Mouse (Mus musculus) cerebellum, adult (tissue): ENCODE results near the gene Pld1.

Experiments
- ATAC-seq: cut with Nextera tagmentation; 2 replicates; pipeline ENCODE4 v1.9.2; 2017; ENCODE audit warnings: mild to moderate bottlenecking, moderate library complexity, mixed read lengths; ENCODE audit not compliant: insufficient number of reproducible peaks, low FRiP score, low TSS enrichment

Pld1 gene

DNA sequence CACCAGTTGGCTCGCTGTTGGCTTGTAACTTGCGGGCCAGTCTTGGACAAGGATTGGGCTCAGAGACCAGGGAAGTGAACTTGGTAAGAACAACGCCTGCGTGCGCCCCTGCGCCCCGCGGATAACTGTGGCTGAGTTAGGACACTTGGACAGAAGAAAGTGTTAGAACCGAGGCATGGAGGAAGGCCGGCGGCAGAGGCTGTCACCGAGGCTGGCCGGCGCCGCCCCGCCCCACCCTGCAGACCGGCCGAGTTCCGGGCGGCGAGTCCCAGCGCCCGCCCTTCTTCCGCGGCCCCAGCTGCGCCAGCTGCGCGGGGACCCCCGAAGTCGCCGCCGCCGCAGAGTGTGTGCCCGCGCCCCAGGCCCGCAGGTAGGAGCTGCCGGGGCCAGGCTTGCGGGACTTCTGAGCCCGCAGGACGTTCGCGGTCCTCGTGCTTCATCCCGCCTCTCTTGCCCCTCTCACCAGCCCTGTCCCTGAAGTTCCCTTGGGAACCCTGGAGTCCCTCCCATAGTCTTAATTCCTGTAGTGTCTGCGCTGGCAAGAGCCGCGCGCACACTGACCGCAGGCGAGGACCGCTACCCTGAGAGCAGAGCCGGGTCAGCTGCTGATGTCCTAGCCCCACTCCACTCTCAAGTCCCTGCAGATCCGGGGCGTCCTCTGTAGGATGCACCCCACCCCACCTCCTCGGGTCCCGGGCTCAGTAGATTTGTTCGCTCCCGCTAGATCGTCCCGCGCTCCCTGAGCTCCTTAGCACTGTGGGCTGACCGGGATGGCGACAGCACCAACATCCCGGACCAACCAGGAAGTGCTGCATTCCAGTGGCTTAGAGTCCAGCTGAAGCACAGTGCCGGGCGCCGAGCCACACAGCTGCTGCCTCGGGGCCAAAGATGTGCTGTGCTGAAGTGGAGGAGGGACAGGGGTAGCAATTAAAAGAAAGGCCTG lies at the start of gene Pld1:
Gene Pld1 (plus strand): TSS at position 315 of the 943 bp plus-strand sequence.
- peak; percentile 39; the same call in 1 of the 2 replicates for ATAC-seq

DNA sequence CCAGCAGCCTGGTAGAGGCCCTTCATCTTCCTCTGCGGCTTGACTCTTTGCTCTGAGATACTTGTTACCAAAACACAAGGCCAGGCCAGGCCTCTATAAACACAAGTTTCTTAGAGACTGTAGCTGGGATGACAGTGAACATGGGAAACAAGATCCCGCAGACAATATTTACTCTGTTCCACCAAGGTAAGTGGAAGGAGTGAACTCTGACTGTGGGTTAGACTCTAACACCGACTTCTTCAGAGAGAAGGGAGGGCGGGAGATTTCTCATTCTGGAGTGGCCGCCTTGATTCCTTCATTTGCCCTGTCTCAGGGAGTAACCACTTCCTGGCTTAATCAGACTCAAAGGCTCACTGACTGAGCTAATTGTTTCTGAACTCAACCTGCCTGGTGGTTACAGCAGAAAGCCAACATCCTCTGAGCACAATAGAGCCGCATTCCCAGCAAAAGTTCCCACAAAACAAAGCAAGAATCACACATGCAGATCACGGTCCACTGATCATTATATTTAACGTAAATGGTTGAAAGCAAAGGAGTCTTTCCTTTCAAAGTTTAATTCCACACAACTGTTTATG lies 42.1 kb upstream of the Pld1 start, which contains the start of gene Tmem212:
Gene Tmem212 (minus strand): TSS at position 51 of the 575 bp plus-strand sequence.
- ATAC-seq = no peak

DNA sequence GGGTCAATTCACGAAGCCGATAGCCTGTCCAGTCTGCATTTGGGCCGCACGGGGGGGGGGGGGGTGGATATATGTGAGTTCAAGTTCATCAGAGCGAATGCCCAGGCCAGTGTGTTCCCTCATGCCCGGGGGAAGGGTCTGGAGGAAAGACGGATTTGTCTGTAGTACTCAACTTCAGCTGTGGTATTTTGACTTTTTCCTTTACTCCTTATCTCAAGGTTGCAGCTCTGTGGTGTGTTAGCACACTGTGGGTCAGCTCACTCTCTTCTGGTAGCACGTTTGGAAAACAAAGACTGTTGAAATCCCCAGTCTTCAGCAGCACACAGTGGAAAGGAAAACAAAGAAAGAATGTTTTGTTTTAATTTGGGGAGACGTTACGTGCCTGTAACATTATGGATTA lies 40.3 kb upstream of the Pld1 start:
- ATAC-seq = no peak

DNA sequence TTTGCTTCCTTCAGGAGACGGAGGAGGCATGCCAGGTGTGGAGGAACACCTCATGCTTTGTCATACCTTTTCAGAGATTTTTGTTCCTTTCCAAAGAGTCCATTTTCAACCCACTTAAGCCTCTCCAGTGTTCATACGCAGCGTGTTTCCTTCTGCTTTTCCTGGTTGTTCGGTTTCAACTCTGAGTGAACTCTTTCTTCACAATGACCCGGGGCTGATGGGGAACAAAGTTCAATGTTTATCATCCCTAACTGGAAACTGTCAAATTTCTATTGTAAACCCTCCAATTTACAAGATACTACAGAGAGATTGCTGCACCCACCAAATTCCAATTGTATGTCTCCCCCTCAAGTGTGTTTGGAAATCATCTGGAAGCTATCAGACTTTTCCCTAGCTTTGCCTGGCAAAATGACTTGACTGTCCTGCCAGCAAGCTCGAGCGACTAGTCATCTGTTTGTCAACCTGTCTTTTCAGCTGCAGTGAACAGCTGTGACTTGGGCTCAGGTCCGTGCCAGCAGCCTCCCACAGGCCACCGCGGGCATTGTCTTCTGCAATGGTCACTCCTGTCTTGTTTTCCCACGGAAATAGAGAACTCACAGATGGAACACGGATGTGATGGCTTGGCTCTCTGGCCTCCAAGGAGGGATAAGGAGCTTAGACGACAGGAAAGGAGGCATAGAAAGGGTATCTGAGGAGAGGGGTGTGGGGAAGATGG lies 39.3 kb upstream of the Pld1 start:
- no peak for ATAC-seq

DNA sequence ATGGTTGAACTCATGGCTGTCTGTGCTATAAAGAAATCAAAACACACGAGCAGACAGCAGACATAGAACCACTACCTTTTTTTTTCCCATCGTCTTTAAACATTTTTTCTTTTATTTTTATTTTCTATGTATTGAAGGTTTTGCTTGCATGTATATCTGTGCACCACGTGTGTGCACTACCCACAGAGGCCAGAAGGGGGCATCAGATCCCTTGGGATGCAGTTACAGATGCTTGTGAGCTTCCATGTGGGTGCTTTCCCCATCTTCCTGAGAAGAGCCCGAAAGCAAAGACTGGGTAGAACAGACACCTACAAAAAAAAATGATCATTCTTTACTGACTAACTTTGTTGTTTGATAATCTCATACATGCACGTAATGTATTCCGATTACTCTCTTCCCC lies 36.6 kb upstream of the Pld1 start:
- ATAC-seq = no peak

DNA sequence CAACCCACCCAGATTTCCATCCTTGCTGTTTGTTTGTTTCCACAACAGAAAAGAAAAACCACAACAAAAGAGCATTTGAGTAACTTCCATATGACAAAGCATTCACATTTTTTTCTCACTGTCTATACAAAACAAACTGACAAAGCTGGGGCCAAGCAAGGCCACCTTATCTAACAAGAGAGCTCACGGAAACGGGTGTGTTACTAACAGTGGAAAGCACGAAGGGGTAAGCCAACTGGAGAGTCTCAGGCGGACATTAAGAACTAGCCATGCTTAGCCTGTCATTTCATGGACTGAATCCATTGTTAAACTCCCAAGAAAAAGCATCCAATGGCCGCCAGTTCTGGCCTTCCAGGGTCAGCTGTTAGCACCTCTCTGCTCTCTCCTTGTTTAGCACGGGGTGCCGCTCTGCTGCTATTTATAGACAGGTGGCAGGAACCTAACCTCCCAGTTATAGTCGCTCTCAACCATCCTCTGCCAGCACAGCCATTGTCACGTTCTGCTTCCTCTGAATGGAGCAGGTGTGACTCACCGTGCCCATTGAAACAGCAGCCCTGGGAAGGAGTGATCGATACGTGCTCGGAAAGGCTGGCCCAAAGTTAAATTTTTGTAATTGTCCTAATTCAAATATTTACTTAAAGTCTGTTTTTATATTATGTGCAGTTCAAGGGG lies 33.7 kb upstream of the Pld1 start:
- no peak for ATAC-seq

DNA sequence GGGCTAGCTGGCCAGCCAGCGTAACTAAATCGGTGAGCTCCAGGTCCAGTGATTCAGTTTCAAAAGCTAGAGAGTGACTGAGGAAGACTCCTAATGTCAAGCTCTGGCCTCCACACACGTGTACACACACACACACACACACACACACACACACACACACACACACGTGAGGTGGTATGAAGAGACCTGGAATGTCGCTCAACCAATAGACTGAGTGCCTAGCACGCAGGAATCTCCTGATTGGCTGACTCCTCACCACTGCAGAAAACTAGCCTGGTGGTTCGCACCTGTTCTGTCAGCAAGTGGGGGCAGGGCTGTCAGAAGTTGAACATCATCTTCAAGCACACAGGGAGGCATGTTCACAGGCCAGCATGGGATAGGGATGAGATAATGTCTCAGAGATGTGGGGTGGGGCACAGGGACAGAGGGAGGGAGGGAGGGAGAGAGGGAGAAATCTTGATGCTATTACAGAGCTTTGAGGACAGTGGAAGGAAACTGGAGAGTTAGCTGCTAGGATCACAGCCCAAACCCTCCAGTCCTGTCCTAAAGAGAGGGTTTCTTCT lies 31.8 kb upstream of the Pld1 start:
- ATAC-seq = no peak

DNA sequence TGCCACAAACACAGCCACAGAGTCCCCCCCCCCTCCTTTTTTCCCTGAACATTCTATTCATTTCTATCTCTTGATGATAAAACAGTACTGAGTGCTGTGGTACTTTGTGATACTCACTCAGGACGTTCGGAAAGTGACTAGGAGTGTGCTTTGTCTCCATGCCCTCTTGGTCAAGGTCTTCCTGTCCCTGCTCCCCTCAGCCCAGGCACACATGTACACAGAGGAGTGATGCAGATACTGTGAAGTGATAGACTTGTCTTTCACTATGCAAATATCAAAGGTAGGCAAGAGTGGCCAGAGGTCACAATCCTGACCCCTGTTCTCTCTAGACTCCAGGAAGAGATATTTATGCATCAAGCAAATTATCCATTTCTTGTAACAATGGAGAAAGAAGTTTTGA lies 31.2 kb upstream of the Pld1 start:
- no peak for ATAC-seq

DNA sequence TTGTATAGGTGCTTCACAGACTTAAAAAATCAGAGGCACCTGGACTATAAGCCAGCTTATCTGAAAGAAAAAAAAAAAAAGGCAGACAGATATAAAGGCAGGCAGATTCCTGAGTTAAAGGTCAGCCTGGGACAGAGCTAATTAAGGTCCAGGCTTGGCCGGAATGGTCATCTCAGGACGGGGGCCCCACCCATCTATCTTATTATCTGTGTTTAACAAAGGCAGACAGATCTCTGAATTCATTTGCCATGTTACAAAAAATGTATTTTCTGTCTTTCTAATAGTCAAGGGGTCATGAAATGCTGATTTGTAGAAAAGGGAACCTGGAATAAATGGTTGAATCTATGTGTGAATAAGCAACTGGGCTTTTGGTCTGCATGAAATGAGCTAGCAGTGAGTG lies 30.2 kb upstream of the Pld1 start:
- ATAC-seq = no peak

DNA sequence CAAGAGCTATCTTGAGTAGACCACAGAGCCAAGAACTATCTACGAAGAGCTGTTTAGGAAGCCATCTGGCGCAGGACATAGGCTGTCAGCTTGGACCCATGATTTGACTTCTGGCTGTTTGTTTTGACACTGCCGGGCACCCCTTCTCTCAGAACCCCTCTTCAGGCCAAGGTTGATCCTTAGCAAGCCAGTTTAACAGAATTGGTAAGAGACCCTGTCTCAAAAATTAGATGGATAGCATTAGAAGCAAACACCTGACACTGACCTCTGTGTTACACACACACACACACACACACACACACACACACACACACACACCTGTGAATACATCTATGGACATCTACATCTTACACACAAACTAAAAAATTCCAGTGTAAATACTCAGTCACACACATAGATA lies 29.5 kb upstream of the Pld1 start:
- no peak for ATAC-seq

DNA sequence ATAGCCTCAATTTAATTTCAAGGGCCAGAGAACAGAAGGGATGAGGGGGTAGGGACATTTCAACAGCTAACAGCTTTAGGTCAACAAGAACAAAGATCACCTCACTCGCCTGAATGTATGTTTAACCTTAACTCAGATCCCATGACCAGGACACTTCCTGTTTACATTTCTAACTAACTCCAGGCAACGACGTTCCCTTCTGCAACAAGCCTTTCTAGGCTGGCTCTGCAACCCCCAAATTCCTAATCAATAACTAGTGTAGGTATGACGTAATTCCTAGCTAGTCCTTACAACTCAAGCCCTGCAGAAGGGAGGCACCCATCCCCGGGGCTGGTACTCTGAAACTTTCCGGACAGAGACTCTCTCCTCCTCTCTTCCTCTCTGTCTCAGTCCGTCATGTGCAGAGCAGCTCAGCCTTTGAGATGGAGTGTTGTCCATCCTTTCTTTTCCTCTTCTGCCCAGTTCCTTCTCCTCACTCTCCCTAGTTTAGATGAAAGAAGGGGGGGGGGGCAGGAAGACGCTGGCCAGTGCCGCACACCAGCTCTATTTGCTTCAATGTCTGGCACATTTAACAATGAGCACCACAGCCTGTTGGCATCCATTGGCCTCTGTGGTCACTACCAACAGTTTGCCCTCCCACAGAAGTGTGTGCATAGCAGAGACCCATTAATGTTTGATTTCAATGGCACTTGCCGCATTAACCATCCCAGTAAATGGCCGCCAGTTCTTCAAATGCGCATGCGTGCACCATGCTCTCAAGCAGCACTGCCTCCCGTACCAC lies 19.6 kb upstream of the Pld1 start:
- no peak for ATAC-seq

DNA sequence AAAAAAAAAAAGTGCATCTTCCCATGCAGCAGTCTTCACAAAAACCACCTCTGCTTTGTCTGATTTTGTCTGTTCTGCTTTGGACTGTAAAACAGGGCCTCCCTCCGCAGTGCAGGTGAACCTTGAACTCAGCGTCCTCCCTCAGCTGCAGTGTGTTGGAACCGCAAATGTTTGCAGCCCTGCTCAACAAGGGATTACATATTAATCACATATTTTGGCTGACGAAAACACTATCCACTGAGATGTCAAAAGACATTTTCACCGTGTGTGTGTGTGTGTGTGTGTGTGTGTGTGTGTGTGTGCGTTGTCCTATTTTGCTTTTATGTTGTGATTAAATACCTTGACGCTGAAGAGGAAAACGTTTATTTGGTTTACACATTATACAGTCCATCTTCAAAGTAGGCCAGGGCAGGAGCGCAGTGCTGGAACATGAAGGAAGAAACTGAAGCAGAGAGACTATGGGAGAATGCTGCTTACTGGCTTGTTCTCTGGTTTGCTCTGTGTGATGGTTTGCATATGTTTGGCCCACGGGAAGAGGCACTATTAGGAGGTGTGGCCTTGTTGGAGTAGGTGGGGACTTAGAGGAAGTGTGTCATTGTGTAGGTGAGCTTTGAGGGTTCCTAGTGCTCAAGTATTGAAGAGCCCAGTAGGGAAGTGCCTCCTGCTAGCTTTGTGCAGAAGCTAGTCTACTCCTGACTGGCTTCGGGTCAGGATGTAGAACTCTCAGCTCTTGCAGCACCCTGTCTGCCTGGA lies 17.1 kb upstream of the Pld1 start:
- ATAC-seq = no peak

DNA sequence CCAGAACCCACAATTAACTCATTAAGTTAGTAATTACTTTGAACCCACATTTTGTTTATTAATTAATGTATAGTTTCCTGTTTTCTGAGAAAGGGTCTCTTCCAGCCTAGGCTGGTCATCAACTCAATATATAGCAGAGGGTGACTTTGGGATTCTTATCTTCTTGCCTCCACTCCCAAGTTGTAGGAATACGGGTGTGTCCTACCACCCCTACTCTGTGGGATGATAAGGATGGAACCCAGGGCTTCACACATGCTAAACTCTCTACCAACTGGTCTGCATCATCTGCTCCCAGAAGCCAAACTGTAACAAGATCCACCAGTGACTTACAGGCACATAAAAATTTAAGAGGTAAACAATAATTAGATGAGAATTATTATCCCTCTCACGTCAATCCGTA lies 14.5 kb upstream of the Pld1 start:
- no peak for ATAC-seq

DNA sequence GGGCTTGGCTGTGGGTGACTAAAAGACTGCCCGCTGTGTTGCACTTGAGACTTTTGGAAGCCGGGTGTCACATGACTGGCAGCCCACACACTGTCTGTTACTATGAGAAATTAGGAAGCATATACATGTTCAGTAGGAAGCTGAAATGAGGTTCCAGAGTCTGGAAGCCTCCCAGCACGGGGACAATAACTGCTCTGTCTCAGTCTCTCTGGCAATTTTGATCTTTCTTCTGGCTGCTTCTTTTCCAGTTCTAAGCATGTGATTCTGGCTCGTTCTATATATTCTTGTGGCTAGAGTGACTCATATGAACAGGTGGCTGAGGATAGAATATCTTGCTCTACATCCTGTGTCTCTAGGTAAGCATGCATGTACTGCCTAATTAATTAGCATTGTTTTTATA lies 9.3 kb upstream of the Pld1 start:
- no peak for ATAC-seq

DNA sequence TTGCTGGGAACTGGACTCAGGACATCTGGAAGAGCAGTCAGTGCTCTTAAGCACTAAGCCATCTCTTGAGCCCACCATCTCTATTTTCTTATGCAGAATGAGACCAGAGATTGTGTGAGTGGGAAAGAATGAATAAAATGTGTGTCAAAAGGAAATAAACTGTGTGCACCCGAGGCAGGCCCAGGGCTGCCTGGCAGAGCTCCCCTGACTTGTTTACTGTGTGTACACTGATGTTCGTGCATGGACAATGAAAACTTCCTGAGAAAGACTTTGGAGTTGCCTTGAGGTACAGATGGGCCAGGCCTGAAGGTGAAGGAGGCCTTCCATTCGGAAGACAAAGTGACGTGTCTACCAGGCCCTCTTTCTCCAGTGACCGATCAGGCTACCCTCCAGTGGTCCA lies 6.1 kb upstream of the Pld1 start:
- no peak for ATAC-seq

DNA sequence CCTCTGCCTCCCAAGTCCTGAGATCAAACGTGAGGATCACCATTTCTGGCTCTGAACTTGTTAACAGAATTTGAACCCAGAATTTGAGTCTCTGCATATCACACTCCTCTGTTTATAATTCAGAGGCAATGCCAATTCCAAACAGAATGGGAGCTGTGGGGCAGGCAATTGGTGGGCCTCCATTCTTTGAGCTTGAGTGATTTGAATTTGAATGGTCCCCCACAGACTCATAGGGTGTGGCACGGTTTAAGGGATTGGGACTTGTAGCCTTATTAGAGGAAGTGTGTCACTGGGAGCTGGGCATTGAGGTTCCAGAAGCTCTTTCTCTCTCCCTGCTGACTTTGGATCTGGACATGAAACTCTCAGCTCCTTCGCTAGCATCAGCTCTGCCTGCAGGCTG lies 2.9 kb upstream of the Pld1 start:
- no peak for ATAC-seq

DNA sequence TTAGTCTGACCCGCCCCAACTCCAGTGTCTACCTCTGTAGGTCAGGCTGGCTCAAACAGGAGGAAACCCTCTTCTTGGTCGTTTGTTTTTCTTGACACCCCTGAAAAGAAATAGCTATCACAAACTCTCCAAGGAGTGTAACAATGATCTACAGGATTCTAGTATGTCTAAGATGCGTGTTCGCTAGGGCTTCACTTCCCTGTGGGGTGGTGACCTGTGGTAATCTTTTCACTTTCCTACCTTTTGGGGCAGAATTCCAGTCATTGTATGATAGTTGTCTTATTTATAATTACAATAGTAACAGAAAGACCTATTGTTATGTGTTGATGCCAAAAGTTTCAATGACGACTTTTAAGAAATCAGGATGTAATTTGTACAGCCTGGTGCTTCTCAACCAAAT lies 1.8 kb upstream of the Pld1 start:
- ATAC-seq = no peak

DNA sequence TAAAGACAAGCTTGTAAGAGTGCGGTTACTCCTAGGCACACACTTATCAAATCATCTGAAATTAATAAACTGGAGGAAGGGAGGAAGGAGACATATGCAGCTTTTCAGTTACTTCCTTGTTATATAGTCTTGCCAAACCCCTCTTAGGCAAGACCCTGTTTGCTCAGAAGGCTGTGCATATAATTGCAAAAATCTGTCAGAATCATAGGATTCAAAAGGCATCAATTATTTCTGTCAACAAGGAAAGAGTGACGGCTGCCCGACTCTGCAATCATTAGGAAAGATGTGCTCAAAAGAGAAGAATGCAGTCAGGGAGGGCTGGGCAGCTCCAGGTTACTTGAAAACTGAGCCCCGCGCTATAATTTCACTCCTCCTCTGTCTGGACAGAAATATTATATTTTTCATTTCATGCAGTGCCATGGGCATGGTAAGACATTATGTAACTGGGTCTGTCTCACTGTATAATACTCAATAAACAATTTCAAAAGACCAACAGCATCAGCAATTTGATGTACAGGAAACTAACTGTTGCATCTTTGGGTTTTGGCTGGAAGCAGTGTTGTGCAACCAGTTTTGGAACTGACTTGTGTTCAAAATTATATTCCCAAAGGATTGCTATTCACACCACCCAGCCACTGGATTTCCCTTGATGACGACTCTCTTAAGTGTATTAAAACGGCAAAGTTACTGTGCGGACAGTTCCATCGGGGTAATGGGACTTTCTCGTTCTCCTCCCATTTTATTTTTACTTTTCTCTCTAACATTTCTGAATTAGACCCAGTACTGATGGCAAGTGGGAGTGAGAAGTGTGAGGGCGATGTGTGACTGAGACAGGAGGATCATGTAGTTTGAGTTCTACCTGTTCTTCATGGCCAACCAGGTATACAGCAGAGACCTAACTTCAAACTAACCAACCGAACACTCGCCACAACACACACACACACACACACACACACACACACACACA lies 1.1 kb upstream of the Pld1 start:
- ATAC-seq = no peak
